Mouse (Mus musculus): ENCODE measurements around the gene Rnase4.

Rnase4 gene

DNA sequence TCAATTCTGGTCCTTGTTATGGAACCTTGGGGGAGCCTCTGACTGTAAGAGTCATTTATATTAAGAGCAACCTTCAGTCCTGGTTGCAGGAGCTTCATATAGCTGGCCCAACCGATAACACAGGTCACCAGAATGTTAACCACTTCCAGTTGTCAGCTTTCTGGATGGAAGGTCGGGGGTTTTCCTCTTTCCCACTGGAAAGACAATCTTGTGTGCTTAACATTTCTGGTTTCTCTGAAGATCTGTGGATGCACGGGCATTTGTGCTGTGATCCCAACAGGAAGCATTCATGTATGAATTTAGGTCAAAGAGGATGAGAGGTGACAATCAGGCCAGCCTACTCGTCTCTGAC, 38.7 kb downstream of the Rnase4 start:
- DNase-seq, result no peak

DNA sequence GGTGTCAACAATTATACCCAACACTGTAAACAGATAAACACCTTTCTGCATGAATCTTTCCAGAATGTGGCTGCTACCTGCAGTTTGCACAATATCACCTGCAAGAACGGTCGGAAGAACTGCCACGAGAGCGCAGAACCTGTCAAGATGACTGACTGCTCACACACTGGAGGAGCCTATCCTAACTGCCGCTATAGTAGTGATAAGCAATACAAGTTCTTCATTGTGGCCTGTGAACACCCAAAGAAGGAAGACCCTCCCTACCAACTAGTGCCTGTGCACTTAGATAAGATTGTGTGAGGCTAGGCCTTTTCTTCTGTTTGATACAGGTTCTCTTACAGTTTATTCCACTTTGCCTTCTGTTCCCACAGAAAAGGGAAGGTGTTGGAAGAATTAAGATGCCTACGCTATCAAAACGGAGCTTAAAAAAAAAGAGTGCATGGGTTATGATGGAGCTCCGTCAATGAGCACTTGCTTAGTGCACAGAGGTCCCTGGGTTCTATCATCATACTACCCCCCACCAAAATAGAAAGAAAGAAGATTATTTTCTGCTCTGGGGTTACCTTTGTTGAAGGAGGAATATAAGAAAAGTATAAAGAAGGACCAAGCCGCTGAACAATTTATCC, 39.6 kb downstream of the Rnase4 start:
- no peak for DNase-seq

DNA sequence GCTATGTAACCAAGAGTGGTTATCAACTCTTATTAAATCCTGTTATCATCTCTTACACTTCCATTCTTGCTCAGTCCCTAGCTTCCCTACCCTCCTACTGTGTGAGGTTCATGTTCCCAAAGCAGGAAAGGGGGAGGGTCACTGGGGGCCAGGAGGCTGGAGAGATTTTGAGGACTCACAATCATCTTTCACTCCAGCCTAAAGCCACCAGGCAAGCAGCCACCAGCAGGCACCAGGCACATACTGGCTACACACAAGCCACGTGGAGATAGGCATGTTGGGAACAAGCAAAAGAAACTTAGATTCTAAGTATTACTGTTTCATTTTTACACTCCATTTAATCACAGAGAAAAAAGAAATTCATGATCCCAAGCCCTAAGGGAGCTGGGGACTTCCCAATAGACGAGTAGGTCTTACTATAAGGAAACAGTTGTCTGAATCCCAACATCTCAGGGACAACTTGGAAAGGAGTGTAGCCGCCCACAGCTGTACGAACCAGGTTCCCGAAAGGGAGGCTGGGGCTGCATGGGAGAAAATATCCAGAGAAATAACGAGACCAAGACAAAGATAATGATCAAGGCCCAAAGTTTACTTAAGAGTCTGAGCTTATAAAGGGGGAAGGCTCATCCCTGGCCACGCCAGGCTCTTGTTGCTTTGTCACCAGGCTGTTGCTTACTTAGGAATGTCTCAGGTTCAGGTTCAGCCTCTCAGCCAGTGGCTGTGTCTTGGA, 40.4 kb downstream of the Rnase4 start:
- DNase-seq, result no peak

DNA sequence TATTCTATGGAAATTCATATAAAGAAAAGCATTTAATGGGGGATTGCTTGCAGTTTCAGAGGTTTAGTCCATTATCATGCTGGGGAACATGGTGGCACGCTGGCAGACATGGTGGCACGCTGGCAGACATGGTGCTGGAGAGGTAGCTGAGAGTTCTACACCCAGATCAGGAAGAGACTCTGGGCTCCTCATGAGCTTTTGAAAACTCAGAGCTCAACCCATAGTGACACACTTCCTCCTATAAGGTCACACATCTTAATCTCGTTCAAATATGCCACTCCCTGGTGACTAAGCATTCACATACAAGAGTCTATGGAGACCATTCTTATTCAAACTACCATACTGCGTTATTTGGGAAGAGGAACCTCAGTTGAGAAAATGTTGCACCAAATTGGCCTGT, 41.5 kb downstream of the Rnase4 start:
- DNase-seq, result no peak

DNA sequence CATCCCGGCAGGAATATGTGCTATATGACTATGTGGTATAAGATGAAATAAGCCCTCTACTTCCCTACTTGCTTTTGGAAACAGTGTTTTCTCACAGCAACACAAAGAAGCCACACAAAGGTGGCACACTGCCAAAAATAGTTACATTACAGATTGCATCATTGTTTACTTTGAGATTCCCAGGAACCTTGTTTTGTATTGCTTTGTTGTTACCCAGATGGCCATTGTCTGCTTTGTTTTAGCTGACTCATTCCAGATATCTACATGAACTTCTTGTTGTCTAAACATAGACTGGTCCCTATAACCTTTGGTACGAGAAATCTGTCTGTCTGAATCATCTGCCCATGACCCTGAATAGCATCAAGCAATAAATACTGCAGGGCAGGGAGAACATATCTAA, 49.5 kb downstream of the Rnase4 start:
- DNase-seq, result no peak

DNA sequence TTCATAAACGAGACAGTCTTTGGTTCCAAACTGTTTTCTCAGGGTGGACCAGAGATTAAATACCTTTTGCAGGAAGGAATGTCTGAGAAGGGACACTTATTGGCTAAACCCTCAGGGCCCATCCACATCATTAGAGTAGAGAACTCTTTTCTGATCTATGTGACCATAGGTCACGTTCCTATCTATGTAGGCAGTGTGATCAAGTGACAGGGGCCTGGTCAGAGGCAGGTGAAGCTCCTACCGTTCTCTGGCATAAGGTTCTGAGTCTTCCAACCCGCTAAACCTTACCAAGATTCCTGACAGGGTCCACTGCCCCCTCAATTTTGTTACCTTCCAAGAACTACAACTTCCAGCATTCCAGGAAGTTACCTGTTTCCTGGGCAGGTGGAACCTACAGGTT, 51.2 kb downstream of the Rnase4 start:
- DNase-seq, result no peak

DNA sequence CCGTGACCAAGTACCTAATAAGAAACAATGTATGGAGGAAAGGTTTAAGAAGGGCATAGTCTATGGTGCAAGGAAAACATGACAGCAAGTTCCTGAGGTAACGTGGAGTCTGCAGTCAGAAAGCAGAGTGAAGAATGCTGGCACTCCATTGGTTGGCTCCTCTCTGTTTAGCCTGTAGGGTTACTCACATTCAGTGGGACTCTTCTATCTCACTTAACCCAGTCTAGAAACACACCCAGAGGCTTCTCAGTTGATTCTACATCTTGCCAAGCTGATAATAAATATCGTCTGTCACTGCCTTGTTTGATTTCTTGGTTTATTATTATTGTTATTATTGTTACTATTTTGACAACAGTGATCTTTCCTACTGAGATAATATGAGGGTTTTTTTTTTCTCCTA, 51.7 kb downstream of the Rnase4 start:
- no peak for DNase-seq

DNA sequence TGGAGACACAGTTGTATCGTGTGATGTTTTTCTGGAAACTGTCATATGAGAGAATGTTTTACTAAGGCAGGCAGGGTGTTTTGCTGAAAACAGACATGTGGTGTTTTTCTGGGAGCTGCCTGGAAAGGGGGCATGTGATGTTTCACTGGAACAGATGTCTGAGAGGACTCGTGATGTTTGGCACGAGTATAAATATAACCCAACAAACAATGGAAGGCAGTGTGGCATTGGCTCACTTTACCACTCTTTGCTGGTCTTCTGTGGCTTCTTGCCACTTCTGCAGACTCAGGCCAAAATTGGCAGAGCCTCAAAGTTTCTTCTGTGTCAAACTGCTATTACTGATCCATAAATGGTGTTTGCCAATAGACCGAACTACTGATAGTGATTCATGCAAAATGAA, 52.4 kb downstream of the Rnase4 start:
- no peak for DNase-seq

DNA sequence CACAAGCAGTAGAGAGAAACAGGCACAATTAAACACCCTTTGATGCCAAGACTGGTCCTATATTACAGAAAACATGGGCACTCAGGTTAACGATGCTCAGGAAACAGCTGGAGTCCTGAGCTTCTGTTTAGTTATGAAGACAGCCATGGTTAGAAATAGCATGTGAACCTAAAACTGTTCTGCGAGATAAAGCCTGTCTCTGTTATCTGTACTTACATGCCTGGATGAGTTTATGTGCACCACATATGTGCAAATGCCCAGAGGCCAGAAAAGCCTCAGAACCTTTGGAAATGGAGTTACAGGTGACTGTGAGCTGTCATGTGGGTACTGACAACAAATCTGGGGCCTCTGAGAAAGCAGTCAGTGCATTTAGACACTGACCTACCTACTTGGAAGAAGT, 53.1 kb downstream of the Rnase4 start:
- DNase-seq, result no peak

DNA sequence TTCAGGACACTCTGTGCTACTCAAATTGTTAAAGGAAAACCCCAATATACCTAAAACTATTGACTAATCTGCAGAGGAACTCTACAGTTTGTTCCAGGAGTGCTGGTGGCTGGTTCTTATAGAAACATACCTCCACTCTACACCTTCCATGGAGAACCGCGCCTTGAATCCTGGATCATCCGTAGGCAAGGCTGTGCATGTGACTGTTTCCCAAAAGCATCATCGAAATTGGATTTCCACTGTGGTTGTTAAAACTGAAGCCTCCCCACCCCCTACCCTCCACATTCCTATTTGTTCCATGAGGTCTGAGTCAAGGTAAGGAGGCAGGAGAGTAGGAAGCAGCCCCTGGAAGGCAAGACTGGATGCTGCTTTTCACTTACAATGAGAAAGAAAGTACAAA, 53.6 kb downstream of the Rnase4 start:
- no peak for DNase-seq

DNA sequence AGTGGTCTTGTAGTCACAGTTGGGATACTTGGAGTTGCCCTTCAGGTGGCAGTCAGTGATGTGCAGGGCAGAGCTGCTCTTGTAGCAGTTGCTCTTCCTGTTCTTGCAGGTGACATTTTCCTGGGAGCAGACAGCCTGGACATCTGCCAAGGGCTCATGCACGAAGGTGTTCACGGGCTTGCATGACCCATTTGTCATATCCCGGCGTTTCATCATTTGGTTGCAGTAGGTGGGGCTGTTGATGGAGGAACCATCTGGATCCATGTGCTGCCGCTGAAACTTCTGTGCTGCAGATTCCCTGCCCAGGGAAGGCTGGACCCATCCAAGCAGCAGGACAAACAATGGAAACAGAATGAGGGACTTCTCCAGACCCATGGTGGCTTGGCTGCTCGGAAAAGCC, 54.6 kb downstream of the Rnase4 start:
- no peak for DNase-seq

DNA sequence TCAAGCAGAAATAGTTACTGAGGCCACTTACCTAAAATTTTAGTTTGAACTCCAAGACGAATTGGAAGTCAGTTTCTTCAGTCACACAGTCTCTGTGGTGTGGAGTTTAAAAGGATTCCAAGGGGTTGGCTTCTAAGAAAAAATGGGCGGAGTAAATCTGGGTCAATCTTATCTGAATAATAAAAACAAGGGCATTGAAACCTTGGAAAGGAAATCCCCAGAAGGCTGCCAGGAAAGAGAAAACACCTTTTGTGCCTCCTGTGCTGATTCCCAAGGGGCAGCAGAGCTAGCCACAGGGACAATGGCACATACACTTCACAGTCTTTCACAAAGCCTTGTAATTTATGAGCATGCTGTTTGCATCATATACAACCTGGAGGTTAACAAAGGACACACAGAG, 55.8 kb downstream of the Rnase4 start, which contains the start of gene Rnase1:
Gene Rnase1 (minus strand): TSS at position 101 of the 400 bp plus-strand sequence.
- no peak for DNase-seq

DNA sequence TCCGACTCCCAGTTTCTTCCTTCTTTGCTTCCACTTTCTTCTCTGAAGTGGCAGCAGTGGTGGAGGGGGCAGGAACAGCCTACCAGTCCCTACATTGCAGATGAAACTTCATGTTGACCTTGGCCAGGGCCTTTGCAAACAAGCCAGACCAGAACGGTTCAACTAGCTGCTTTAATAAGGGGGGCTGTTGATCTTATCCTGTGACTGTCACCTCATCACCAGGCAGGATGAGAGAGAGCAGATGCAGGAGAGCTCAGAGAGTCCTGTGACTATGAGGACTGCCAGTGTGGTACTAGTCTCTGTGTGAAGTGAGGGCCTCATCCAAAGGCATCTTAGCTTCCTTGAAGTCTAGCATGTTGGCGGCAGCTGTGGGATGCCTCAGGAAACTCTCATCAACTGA, 57.1 kb downstream of the Rnase4 start:
- no peak for DNase-seq

DNA sequence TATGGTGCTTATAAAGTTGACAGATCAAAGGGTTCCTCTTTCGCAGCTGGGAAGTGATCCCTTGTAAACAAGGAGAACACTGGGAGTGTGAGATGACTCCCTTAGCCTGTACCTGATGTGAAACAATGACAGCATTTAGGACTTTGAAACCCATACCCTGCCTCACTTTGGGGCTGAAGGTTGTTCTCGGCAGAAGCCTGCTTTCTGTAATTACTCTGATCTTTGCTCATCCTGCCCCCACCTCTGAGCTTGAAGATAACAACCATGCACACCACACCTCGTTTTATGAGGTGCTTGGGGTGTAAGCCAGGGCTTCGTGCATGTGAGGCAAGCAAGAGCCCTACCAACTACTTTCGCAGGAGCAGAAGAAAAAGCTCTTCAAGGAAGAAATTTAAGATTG, 58.3 kb downstream of the Rnase4 start:
- no peak for DNase-seq

DNA sequence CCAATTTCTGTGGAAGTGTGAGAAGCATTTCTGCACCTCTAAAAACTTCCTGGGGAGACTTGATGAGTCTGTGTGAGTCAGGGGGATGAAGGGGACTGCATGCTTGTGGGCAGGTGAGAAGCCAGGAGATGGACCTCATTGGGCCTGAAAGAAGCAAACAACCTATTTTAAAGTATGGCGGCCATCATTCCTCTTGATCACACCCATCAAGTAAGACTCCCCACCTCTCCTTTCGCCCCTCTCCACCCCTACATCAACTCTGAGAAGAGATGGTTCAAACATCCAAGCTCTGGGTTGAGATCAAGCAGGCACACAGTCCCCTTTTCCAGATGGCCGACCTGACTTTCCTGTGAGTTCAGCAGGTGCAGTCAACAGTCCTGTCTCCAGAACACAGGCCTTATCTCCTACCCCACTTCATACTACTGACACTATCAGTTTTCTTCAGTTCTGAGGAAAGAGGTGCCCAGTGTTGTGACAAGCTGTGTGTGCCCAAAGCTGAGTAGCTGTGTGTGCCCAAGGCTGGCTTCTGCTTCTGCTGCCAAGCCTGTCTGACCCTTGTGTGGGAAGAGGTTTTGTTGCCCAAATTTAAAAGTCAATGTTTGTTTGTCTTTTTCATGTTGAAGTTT, 59.4 kb downstream of the Rnase4 start:
- DNase-seq, result no peak

DNA sequence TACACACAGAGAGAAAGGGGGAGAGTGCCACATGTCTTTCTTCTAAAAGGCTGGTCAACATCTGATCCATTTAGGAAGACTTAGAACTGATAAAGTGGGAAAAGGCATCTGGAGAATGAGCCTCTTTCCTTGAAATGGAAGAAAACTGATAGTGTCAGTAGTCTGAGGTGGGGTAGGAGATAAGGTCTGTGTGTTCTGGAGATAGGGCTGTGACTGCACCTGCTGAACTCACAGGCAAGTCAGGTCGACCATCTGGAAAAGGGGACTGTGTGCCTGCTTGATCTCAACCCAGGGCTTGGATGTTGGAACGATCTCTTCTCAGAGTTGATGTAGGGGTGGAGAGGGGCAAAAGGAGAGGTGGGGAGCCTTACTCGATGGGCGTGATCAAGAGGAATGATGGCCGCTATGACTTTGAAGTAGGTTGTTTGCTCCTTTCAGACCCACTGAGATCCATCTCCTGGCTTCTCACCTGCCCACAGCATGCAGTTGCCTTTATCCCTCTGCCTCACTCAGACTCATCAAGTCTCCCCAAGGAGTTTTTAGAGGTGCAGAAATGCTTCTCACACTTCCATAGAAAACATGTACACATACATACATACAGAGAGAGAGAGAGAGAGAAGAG, 61.5 kb downstream of the Rnase4 start:
- DNase-seq, result no peak
